Mouse (Mus musculus) G1E (cell line): ENCODE measurements at regions not wholly inside any gene's neighbourhood (a gene's known extent, or its start where the extent isn't known, plus 50 kb on each side); places are given as distances from the start of the nearest gene placed in this dataset.

Experiments
- ATAC-seq: 2 replicates; pipeline ENCODE4 v1.8.0; 2016; ENCODE audit warnings: mild to moderate bottlenecking; ENCODE audit not compliant: insufficient number of reproducible peaks, poor library complexity, low FRiP score, severe bottlenecking; ENCODE audit errors: extremely low read depth
- DNase-seq: peaks from one replicate; pipeline ENCODE4 v3.0.0; 2012; ENCODE audit warnings: low spot score
- H3K27me3 ChIP-seq: 2 replicates; pipeline ENCODE4 v1.6.1; 2012; ENCODE audit warnings: mild to moderate bottlenecking, low read length, inconsistent platforms; ENCODE audit not compliant: insufficient read depth
- H3K36me3 ChIP-seq: replicated peaks from 2 replicates; pipeline ENCODE3; 2012; ENCODE audit warnings: mild to moderate bottlenecking, inconsistent platforms
- H3K4me1 ChIP-seq: 2 replicates; pipeline ENCODE4 v1.6.1; 2012; ENCODE audit warnings: low read depth, low read length, inconsistent platforms, mixed read lengths; ENCODE audit not compliant: insufficient read depth
- H3K4me3 ChIP-seq: 2 replicates; pipeline ENCODE4 v1.5.1; 2012; ENCODE audit warnings: low read depth, mild to moderate bottlenecking, inconsistent platforms, low read length, moderate library complexity, mixed read lengths
- H3K9me3 ChIP-seq: replicated peaks from 2 replicates; pipeline ENCODE4 v1.6.1; 2012; ENCODE audit warnings: inconsistent platforms
- CTCF ChIP-seq: IDR thresholded peaks from 2 replicates; pipeline ENCODE4 v1.5.1; 2012; ENCODE audit warnings: low read depth, low read length, inconsistent platforms, mixed read lengths
- GATA1 ChIP-seq: IDR thresholded peaks from 2 replicates; pipeline ENCODE4 v1.6.1; 2012; ENCODE audit warnings: borderline replicate concordance, low read length, inconsistent platforms, mixed read lengths
- GATA2 ChIP-seq: IDR thresholded peaks from 2 replicates; pipeline ENCODE4 v1.6.1; 2012; ENCODE audit warnings: low read depth, low read length, inconsistent platforms, borderline replicate concordance
- POLR2AphosphoS5 ChIP-seq: IDR thresholded peaks from 2 replicates; pipeline ENCODE4 v1.6.1; 2012; ENCODE audit warnings: low read depth, low read length, inconsistent platforms; ENCODE audit not compliant: insufficient replicate concordance
- TAL1 ChIP-seq: conservative IDR thresholded peaks from 2 replicates; pipeline ENCODE4 v1.6.1; 2012; ENCODE audit warnings: low read depth, low read length, inconsistent platforms, mixed read lengths

GRCm38 (mm10) chr13:52145926-52146325 lies 299.4 kb downstream of the Gadd45g start:
- Histone ChIP-seq H3K4me3 (no peak overlapping the region), H3K36me3 (no peaks in the 10 kb centered on the region), H3K9me3 (no peaks in the 10 kb centered on the region), H3K27me3 (peaks cover 4% of the 10 kb centered on the region; the same call in 1 of the 2 replicates), H3K4me1 (no peaks in the 10 kb centered on the region)
- DNase-seq, result no peak
- TF ChIP-seq TAL1 (no peak), POLR2AphosphoS5 (no peak), CTCF (no peak), GATA2 (no peak), GATA1 (no peak)
- ATAC-seq, result no peak

- ATAC-seq (no peak), DNase-seq (no peak)
- H3K9me3 ChIP-seq, result no peaks in the 10 kb centered on the region
- no peaks in the 10 kb centered on the region for H3K36me3 ChIP-seq
- peaks cover 4% of the 10 kb centered on the region; the same call in 1 of the 2 replicates for H3K27me3 ChIP-seq
- no peak overlapping the region for H3K4me3 ChIP-seq
- no peaks in the 10 kb centered on the region for H3K4me1 ChIP-seq
- TF ChIP-seq GATA2, result no peak
- no peak for TF ChIP-seq CTCF
- TF ChIP-seq TAL1, result no peak
- no peak for TF ChIP-seq GATA1
- no peak for TF ChIP-seq POLR2AphosphoS5
Observed at GRCm38 (mm10) chr13:52150281-52150680, 303.8 kb downstream of the Gadd45g start.

- Histone ChIP-seq H3K36me3 (no peaks in the 10 kb centered on the region), H3K4me1 (no peaks in the 10 kb centered on the region)
- ATAC-seq, result no peak
Observed at GRCm38 (mm10) chr13:52151777-52152176, 305.3 kb downstream of the Gadd45g start.

GRCm38 (mm10) chr13:52152221-52152620 lies 305.7 kb downstream of the Gadd45g start:
- DNase-seq, result no peak
- no peak overlapping the region for H3K4me3 ChIP-seq
- H3K27me3 ChIP-seq, result peaks cover 4% of the 10 kb centered on the region; the same call in 1 of the 2 replicates
- no peaks in the 10 kb centered on the region for H3K36me3 ChIP-seq
- no peaks in the 10 kb centered on the region for H3K4me1 ChIP-seq
- H3K9me3 ChIP-seq, result no peaks in the 10 kb centered on the region
- no peak for ATAC-seq
- no peak for TF ChIP-seq POLR2AphosphoS5

More at GRCm38 (mm10) chr13:52151777-52152176, 305.3 kb downstream of the Gadd45g start:
- peaks cover 4% of the 10 kb centered on the region; the same call in 1 of the 2 replicates for H3K27me3 ChIP-seq
- no peak overlapping the region for H3K4me3 ChIP-seq
- no peaks in the 10 kb centered on the region for H3K9me3 ChIP-seq
- TF ChIP-seq GATA2, result no peak
- no peak for TF ChIP-seq TAL1
- no peak for DNase-seq

- H3K36me3 ChIP-seq, result no peaks in the 10 kb centered on the region
- no peak for TF ChIP-seq TAL1
- no peak for TF ChIP-seq CTCF
- DNase-seq (no peak), ATAC-seq (no peak)
- H3K4me3 ChIP-seq, result no peak overlapping the region
- peaks cover 3% of the 10 kb centered on the region; the same call in 1 of the 2 replicates for H3K27me3 ChIP-seq
- no peaks in the 10 kb centered on the region for H3K4me1 ChIP-seq
- H3K9me3 ChIP-seq, result no peaks in the 10 kb centered on the region
Observed at GRCm38 (mm10) chr13:52153030-52153429, 306.6 kb downstream of the Gadd45g start.

- no peaks in the 10 kb centered on the region for H3K4me1 ChIP-seq
- ATAC-seq, result no peak
Observed at GRCm38 (mm10) chr13:52153576-52153975, 307.1 kb downstream of the Gadd45g start.

More at GRCm38 (mm10) chr13:52153576-52153975, 307.1 kb downstream of the Gadd45g start:
- no peak for DNase-seq
- TF ChIP-seq TAL1, result no peak
- TF ChIP-seq GATA2, result no peak
- TF ChIP-seq POLR2AphosphoS5, result no peak
- TF ChIP-seq CTCF, result no peak
- no peak for TF ChIP-seq GATA1
- Histone ChIP-seq H3K9me3 (no peaks in the 10 kb centered on the region), H3K4me3 (no peak overlapping the region), H3K36me3 (no peaks in the 10 kb centered on the region), H3K27me3 (no peaks in the 10 kb centered on the region)
